Mouse (Mus musculus) brain, embryonic 14.5 days (tissue): ENCODE measurements around the gene Mpzl1.

ENCODE experiments used
- CTCF ChIP-seq: fragments of 200-500 bp; IDR thresholded peaks from 2 replicates; pipeline ENCODE4 v1.5.1; 2012; ENCODE audit warnings: inconsistent platforms, mild to moderate bottlenecking, moderate library complexity, borderline replicate concordance; ENCODE audit not compliant: insufficient read depth, insufficient read length; ENCODE audit errors: extremely low read depth
- POLR2A ChIP-seq: fragments of 200-500 bp; IDR thresholded peaks from 2 replicates; pipeline ENCODE4 v1.6.1; 2012; ENCODE audit warnings: mild to moderate bottlenecking, inconsistent platforms, borderline replicate concordance; ENCODE audit not compliant: poor library complexity, insufficient read depth, insufficient read length, severe bottlenecking; ENCODE audit errors: extremely low read depth

DNA sequence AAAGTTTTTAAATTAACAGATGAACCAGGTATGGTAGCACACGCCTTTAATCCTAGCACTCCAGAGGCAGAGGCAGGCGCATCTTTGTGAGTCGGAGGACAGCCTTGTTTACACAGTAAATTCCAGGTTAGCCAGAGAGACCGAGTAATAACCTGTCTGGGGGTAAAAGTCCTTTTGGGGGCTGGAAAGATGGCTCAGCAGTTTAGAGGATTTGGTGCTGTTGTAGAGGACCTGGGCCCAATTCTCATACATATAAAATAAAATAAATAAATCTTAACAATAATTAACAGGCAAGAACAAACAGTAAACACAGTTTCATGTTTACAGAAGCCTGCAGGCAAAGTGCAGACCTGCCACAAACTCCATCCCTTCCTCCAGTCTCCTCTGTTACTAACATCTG, 25.4 kb downstream of the Mpzl1 start:
- TF ChIP-seq CTCF (no peak), POLR2A (no peak)
